Mouse (Mus musculus) kidney, postnatal 0 days (tissue): ENCODE measurements around the gene Eme2. TPM values are rescaled to one million over a fixed set of nuclear protein-coding genes. Genes with fewer than 3 reads are reported as not detected.

Experiments
- ATAC-seq: fragments of 200-750 bp; cut with Nextera tagmentation; replicated peaks from 2 replicates; pipeline ENCODE4 v1.8.0; 2017; ENCODE audit warnings: low read depth, moderate number of reproducible peaks, moderate TSS enrichment, moderate library complexity; ENCODE audit not compliant: low FRiP score
- DNase-seq: peaks from one replicate; pipeline ENCODE4 v3.0.0-alpha.2; 2016; ENCODE audit warnings: low spot score
- H3K27ac ChIP-seq: fragments of 300-500 bp; sonication (generic); 2 replicates; pipeline ENCODE4 v1.5.1; 2014; ENCODE audit warnings: mild to moderate bottlenecking
- H3K27me3 ChIP-seq: fragments of 300-500 bp; sonication (generic); 2 replicates; pipeline ENCODE4 v1.6.1; 2014; ENCODE audit warnings: low read length, mixed read lengths; ENCODE audit not compliant: insufficient read depth
- H3K36me3 ChIP-seq: fragments of 300-500 bp; sonication (generic); 2 replicates; pipeline ENCODE4 v1.6.1; 2014; ENCODE audit warnings: low read length, mixed read lengths; ENCODE audit not compliant: insufficient read depth
- H3K4me1 ChIP-seq: fragments of 300-500 bp; sonication (generic); replicated peaks from 2 replicates; pipeline ENCODE4 v1.6.1; 2014; ENCODE audit warnings: antibody characterized with exemption, low read length, mixed read lengths; ENCODE audit not compliant: insufficient read depth
- H3K4me2 ChIP-seq: fragments of 300-500 bp; sonication (generic); 2 replicates; pipeline ENCODE4 v1.6.1; 2014; ENCODE audit warnings: mild to moderate bottlenecking, low read length, moderate library complexity, mixed read lengths
- H3K4me3 ChIP-seq: fragments of 300-500 bp; sonication (generic); replicated peaks from 2 replicates; pipeline ENCODE4 v1.5.1; 2014; ENCODE audit warnings: low read depth, low read length
- H3K9ac ChIP-seq: fragments of 300-500 bp; sonication (generic); 2 replicates; pipeline ENCODE4 v1.6.1; 2014; ENCODE audit warnings: low read depth, low read length
- H3K9me3 ChIP-seq: fragments of 300-500 bp; sonication (generic); replicated peaks from 2 replicates; pipeline ENCODE4 v1.6.1; 2016; ENCODE audit warnings: low read length, inconsistent platforms, mixed read lengths
- CTCF ChIP-seq: IDR thresholded peaks from 2 replicates; pipeline ENCODE4 v1.5.1; 2016; ENCODE audit warnings: antibody characterized with exemption, low read depth, mild to moderate bottlenecking, moderate library complexity
- WGBS: fragments of 180-500 bp; shearing (Covaris S2); extraction: QIAGEN DNeasy Blood & Tissue Kit; methylation state at CpG from one replicate; pipeline ENCODE4 v1.1.7; 2014; 5-methylcytosine and 5-hydroxymethylcytosine counted together
- polyA plus RNA-seq: library from polyadenylated mRNA; unstranded; fragments of >200 nt; fragmentation: Nextera tagmentation; extraction: Ambion mirVana; gene quantifications from 2 replicates; pipeline ENCODE4 v1.2.1, GENCODE M21; 2015

The Eme2 gene
- polyA plus RNA-seq, 1 experiment from 2014 or later, result 29.6 TPM

GRCm38 (mm10) chr17:24881738-24882440, 13.0 kb downstream of the Eme2 start:
- H3K4me2 ChIP-seq, result no peak overlapping the region
- H3K27ac ChIP-seq, result no peak overlapping the region
- H3K36me3 ChIP-seq, result peaks cover 9% of the 10 kb centered on the region; the same call in 1 of the 2 replicates
- no peaks in the 10 kb centered on the region for H3K9me3 ChIP-seq
- H3K9ac ChIP-seq, result no peak overlapping the region
- H3K27me3 ChIP-seq, result no peaks in the 10 kb centered on the region
- H3K4me1 ChIP-seq, result peaks cover 4% of the 10 kb centered on the region; the same call in 1 of the 2 replicates
- no peak overlapping the region for H3K4me3 ChIP-seq
- ATAC-seq, result 0 out of 2 replicates have a peak, but pooled peaks have one; percentile 2
- 41% methylated on average over 7 of the region's 7 CpGs for WGBS
- peak; percentile 73 for TF ChIP-seq CTCF
- DNase-seq, result peak; percentile 65

- DNase-seq, result no peak
These were observed 16.4 kb downstream of the Eme2 start for GRCm38 (mm10) chr17:24878531-24878930.

DNA sequence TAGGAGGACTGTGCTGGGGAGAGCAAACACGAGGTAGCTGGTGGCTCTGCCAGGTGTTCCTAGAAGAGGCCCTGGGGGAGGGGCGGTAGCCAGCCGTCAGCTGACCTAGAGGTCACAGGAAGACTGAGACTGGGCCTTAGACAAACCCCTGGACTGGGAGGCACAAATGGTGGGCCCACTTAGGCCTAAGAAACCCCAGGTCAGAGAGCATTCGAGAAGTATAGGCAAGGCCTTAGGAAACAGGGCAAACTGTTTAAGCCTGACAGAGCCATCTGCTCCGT, 16.8 kb downstream of the Eme2 start:
- H3K27ac ChIP-seq, result peak overlapping the region; percentile 38; the same call in 1 of the 2 replicates

More at GRCm38 (mm10) chr17:24878531-24878930, 16.4 kb downstream of the Eme2 start:
- Histone ChIP-seq H3K4me2 (no peak overlapping the region), H3K9ac (peak overlapping the region; percentile 24; the same call in 1 of the 2 replicates), H3K27ac (peak overlapping the region; percentile 38; the same call in 1 of the 2 replicates), H3K36me3 (peaks cover 5% of the 10 kb centered on the region; the same call in 1 of the 2 replicates), H3K4me1 (0 out of 2 replicates have a peak, but pooled peaks cover 4% of the 10 kb centered on the region), H3K4me3 (no peak overlapping the region), H3K9me3 (no peaks in the 10 kb centered on the region), H3K27me3 (no peaks in the 10 kb centered on the region)
- 64% methylated on average over 8 of the region's 8 CpGs for whole genome bisulfite sequencing
- no peak for ATAC-seq
- TF ChIP-seq CTCF, result no peak

DNA sequence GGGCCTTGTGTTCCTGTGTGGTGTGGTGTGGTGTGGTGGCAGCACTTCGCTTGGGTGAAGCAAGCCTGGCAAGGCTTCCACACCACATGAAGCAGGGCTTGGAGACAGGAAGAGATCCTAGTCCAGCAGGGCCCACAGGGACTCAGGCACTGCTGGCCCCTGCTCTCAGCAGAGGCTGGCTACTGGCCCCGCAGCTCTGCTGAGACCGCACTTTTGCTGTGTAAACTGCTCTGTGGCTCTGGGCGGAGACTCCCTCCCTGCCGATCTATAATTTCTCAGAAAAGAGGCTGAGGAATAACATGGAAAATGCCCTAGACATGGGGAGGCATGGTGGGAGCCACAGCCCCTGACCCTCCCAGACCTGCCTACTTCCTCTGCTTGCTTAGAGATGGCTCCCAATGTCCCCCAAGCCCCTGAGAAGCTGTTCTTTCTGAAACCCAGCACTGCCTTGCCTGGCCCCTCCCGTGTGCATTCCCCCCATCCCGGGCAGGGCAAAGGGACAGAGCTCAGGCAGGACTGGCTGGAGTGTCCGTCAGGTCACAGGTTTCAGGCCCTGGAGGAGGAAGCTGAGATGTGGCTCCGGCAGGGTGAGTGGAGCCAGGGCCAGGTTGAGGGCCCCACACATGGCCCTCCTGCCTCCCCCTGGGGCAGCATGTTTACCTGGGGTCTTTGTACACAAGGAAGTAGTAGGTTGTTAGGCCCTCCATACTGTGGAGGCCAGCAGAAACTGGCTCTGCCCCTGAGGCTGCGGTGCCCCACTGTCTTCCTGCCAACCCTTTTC, 17.4 kb downstream of the Eme2 start:
- Histone ChIP-seq H3K36me3 (peaks cover 4% of the 10 kb centered on the region; the same call in 1 of the 2 replicates), H3K4me1 (0 out of 2 replicates have a peak, but pooled peaks cover 4% of the 10 kb centered on the region), H3K4me3 (no peak overlapping the region), H3K9ac (peak overlapping the region; percentile 24; the same call in 1 of the 2 replicates), H3K27ac (peak overlapping the region; percentile 38), H3K4me2 (no peak overlapping the region), H3K9me3 (no peaks in the 10 kb centered on the region), H3K27me3 (no peaks in the 10 kb centered on the region)
- WGBS, result 46% methylated on average over 10 of the region's 10 CpGs
- ATAC-seq, result peak; percentile 52
- TF ChIP-seq CTCF, result no peak
- DNase-seq, result no peak

More for the DNA sequence above, 16.8 kb downstream of the Eme2 start:
- WGBS, result 24% methylated on average over 5 of the region's 5 CpGs
- H3K4me3 ChIP-seq, result no peak overlapping the region
- peak overlapping the region; percentile 24; the same call in 1 of the 2 replicates for H3K9ac ChIP-seq
- no peak for TF ChIP-seq CTCF
- peak; percentile 36 for ATAC-seq
- no peaks in the 10 kb centered on the region for H3K9me3 ChIP-seq
- no peak overlapping the region for H3K4me2 ChIP-seq
- peaks cover 5% of the 10 kb centered on the region; the same call in 1 of the 2 replicates for H3K36me3 ChIP-seq
- H3K27me3 ChIP-seq, result no peaks in the 10 kb centered on the region
- DNase-seq, result no peak
- H3K4me1 ChIP-seq, result 0 out of 2 replicates have a peak, but pooled peaks cover 4% of the 10 kb centered on the region

- no peaks in the 10 kb centered on the region for H3K4me1 ChIP-seq
- no peak overlapping the region for H3K9ac ChIP-seq
- WGBS, result 79% methylated on average over 8 of the region's 8 CpGs
- no peak overlapping the region for H3K4me3 ChIP-seq
- no peak for TF ChIP-seq CTCF
- ATAC-seq, result 0 out of 2 replicates have a peak, but pooled peaks have one; percentile 15
- no peak overlapping the region for H3K4me2 ChIP-seq
- H3K27ac ChIP-seq, result no peak overlapping the region
- DNase-seq, result no peak
- no peaks in the 10 kb centered on the region for H3K27me3 ChIP-seq
- H3K36me3 ChIP-seq, result no peaks in the 10 kb centered on the region
- no peaks in the 10 kb centered on the region for H3K9me3 ChIP-seq
These were observed 19.9 kb downstream of the Eme2 start for GRCm38 (mm10) chr17:24874989-24875388.

GRCm38 (mm10) chr17:24874405-24874745, 20.5 kb downstream of the Eme2 start:
- no peak for DNase-seq
- Histone ChIP-seq H3K27me3 (no peaks in the 10 kb centered on the region), H3K4me2 (no peak overlapping the region), H3K36me3 (no peaks in the 10 kb centered on the region), H3K4me3 (no peak overlapping the region), H3K9ac (no peak overlapping the region), H3K4me1 (no peaks in the 10 kb centered on the region), H3K27ac (no peak overlapping the region), H3K9me3 (no peaks in the 10 kb centered on the region)
- no peak for ATAC-seq
- WGBS, result 71% methylated on average over 1 of the region's 1 CpGs
- TF ChIP-seq CTCF, result no peak
